Mouse (Mus musculus): ENCODE data around the gene Nkx2-2.
"Not testable (repeated sequence)": the region's sequence is repeated elsewhere in the genome, so short reads cannot be mapped to it uniquely, and the experiment has no call there.

The Nkx2-2 gene

DNA sequence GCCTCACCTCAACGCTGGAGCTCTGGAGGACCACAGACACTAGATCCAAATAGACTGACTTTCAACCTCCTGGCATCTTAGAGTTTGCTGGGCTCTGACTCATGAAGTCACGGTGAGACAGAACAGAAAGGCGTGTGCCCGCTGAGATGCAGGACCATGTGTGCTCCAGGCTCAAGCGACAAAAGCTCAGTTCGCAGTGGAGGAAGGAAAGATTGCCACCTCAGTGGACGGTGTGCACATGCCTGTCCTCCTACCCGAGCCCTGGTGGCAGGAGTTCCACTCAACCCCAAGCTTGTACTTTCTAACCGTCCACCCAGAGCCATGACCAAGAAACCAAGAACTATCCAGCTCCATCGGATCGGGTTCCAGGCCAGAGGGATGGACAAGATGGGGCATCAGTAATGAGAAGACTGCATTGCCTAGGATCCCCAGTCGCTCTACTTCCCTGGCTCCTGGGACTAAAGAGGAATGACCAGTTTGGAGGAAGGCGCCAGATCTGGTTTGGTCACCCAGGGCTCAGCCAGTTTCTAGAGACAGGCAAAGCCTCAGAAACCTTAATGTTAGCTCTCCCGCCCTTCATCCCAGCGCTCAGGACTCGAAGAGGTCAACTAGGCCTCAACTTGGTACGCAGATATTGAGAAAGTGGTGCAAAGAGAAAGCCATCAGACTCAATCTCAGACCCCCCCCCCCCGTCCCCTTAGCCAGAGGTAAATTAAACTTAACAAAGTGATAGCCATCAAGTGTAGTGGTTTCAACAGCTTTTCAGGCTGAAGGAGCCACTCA is 11.9 kb downstream of the Nkx2-2 start:
- no peak for DNase-seq (ENCODE audit: low read depth, low spot score)

- no peak for DNase-seq (ENCODE audit: low read depth, low spot score)
Observed at GRCm38 (mm10) chr2:147181304-147181665, 12.8 kb downstream of the Nkx2-2 start.

GRCm38 (mm10) chr2:147180649-147181303 is 13.3 kb downstream of the Nkx2-2 start:
- no peak for DNase-seq (ENCODE audit: low read depth, low spot score)

GRCm38 (mm10) chr2:147178091-147179059 is 15.7 kb downstream of the Nkx2-2 start:
- no peak for DNase-seq (ENCODE audit: low read depth, low spot score)

DNA sequence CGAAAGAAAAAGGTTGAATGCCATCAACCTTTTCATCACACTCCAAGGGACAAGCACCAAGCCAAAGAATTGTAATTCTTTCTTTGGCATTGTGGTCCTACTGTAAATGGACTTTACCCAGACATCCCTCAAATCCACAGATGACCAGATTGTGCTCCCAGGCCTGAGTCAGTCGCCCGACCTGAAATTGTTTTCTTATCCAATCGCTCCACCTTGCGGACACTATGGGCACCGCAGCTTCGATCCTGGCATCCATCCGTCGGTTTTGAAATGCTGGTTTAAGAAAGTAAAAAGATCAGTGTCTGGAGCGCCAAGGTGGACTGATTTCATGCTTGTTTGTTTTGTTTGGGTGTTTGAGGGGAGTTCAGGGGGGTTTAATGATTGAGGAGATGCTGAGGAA is 16.4 kb downstream of the Nkx2-2 start:
- DNase-seq (ENCODE audit: low read depth, low spot score) = no peak

- DNase-seq (ENCODE audit: low read depth, low spot score) = no peak
Observed at GRCm38 (mm10) chr2:147175296-147175695, 18.7 kb downstream of the Nkx2-2 start.

- DNase-seq (ENCODE audit: low read depth, low spot score) = no peak
Observed at GRCm38 (mm10) chr2:147173751-147174150, 20.3 kb downstream of the Nkx2-2 start.

DNA sequence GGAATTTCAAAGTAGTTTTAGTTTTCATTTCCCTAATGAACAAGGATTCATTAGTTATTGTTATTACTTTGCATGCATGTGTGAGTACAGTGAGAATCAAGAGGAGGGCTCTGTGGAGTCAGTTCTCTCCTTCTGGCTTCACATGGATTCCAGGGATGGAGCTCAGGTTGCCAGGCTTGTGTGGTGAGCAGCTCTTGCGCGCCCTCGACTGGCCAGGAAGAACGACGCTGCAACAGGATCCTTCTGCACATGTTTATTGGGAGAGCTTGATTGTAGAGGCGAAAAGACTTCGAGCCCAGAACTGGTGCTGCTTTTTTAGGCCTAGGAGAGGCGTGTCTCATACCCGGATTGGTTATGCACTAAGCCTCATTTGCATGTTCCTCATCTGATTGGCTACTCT is 23.5 kb downstream of the Nkx2-2 start:
- not testable (repeated sequence) for DNase-seq (ENCODE audit: low read depth, low spot score)

DNA sequence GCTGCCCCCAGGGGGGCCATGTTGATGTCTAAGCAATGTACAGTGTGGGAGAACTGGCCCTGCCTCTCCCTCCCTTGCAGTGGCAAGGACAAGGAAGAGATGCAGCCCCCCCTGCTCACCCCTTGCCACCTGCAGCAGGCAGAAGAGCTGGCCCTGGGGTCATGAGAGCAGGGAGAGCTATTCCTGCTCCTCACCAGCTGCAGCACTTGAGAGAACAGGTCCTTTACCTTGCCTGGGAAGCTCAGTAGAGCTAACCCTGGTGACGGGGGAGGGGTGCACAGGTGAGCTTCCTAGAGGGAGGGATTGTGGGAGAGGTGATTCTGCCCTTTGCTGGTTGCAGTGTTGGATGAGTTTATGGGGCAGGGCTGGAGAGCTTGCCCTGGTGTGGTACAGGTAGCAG is 28.2 kb downstream of the Nkx2-2 start:
- no peak for DNase-seq (ENCODE audit: low read depth, low spot score)

DNA sequence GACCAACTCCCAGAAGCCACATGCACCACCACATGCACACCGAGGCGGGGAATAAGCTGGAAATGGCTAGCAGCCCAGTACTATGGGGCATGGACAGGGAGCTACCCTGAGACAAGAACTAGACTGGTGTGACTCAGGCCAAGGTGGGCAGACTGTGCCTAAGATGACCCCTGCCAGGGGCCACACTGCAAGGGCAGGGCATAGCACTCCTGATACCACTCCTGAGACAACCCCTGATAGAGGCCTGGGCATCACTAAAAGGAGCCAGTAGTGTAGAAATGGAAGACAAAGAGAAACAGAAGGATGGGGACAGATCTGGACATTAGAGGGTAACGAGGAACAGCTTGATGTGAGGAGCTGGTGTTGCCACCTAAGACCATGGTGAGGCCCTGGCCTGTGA is 28.7 kb downstream of the Nkx2-2 start:
- no peak for DNase-seq (ENCODE audit: low read depth, low spot score)

GRCm38 (mm10) chr2:147152543-147152942 is 41.5 kb downstream of the Nkx2-2 start:
- DNase-seq (ENCODE audit: low read depth, low spot score) = no peak
